Mouse (Mus musculus): ENCODE measurements around the gene Ablim1.

Gene Ablim1

GRCm38 (mm10) chr19:57264296-57264947, 50.3 kb downstream of the Ablim1 start:
- no peak for DNase-seq (ENCODE audit: low read depth, low spot score)

GRCm38 (mm10) chr19:57257801-57258200, 56.9 kb downstream of the Ablim1 start:
- DNase-seq (ENCODE audit: low read depth, low spot score): no peak

DNA sequence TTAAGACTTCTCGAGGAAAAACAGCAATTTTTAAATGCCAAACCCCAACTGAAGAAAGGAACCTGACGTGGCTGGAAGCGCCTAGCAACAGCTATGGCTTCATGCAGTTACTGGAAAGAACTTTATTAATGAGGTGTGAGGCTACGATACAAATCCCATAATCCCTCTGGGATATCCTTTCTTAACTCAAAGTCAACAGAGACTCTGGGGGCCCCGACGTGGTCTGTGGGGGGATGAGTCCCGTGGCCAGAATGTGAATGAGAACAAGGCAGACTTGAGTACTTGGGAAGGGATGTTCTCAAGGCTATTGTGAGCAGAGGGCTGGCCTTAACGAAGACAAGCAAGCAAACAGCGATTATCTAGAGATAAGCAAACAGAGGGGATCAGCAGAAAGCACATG, 58.1 kb downstream of the Ablim1 start:
- DNase-seq (ENCODE audit: low read depth, low spot score): no peak

DNA sequence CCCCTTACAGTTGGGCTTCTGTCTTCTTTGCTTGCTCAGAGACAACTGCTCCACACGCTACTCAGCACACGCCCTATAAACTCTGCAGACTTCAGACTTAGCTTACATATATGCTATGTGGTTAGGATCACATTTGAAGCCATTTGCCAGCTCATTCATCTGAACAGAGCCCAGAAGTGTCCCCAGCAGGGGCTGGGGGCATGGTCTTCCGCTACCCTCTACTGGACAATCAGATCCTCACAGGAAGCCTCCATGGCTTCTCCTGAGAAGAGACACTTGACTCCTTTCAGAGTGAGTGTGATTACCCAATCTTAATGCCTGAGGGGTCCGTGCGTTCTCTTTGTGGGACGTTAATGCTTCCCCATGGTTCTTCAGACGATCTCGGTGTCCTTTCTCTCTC, 59.6 kb downstream of the Ablim1 start:
- DNase-seq (ENCODE audit: low read depth, low spot score): no peak

GRCm38 (mm10) chr19:57252692-57253448, 61.8 kb downstream of the Ablim1 start:
- DNase-seq (ENCODE audit: low read depth, low spot score): no peak

GRCm38 (mm10) chr19:57248781-57249180, 65.9 kb downstream of the Ablim1 start:
- DNase-seq (ENCODE audit: low read depth, low spot score): no peak

- no peak for DNase-seq (ENCODE audit: low read depth, low spot score)
These were observed 67.5 kb downstream of the Ablim1 start for GRCm38 (mm10) chr19:57247221-57247620.

- no peak for DNase-seq (ENCODE audit: low read depth, low spot score)
These were observed 70.4 kb downstream of the Ablim1 start for GRCm38 (mm10) chr19:57244281-57244680.

GRCm38 (mm10) chr19:57243606-57244005, 71.1 kb downstream of the Ablim1 start:
- no peak for DNase-seq (ENCODE audit: low read depth, low spot score)

DNA sequence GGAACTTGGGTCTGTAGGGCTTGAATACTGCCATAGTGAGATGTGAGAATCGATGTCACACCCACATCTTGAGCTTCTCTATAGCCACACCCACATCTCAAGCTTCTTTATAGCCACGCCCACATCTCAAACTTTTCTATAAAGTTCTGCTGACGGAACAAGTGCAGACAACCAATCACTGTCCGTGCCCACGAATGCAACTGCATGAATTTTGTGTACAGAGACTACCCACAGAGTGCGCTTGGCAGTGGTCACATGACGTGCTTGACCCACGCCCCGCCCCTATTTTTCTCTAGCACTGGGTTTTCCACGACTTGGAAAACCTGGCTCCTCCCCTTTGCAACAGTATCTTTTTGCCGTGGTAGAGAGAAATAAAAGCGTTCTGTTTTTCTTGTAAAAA, 71.5 kb downstream of the Ablim1 start:
- peak; percentile 4 for DNase-seq (ENCODE audit: low read depth, low spot score)

DNA sequence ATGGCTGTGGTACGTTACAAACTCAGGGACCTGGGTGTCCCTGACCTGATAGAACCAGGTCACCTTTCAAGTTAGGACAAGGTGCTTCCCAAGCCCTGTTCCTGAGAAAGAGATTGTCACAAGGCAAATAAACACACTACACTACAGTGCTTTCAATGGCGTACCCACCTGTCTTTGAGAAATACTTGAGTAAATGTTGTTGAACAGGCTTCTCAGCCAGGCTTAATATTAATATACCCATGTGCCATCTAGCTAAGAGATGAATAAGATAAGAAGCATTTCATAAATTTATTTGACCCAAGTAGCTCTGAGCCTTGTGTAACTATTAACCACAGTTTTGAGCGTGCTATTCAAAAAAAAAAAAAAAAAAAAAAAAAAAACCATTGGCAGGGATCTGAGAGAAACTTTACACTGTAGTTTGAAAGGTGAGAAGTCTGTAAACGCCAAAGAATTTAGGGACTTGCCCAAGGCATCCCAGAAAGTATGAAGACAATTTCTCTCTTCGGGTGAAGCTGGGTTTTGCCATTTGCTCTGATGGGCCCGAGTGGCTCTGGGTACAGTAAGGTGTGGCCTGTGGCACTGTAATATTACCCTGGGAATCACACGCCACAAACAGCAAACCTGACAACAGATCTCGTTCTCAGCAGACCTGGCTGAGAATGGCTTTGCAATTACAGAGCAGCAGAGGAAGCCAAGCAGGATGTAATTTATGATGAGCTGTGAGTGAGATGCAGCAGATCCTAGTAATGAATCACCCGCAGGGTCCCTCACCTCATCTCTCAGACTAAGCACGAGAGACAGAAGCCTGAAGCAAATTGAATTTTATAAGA, 73.1 kb downstream of the Ablim1 start:
- no peak for DNase-seq (ENCODE audit: low read depth, low spot score)

DNA sequence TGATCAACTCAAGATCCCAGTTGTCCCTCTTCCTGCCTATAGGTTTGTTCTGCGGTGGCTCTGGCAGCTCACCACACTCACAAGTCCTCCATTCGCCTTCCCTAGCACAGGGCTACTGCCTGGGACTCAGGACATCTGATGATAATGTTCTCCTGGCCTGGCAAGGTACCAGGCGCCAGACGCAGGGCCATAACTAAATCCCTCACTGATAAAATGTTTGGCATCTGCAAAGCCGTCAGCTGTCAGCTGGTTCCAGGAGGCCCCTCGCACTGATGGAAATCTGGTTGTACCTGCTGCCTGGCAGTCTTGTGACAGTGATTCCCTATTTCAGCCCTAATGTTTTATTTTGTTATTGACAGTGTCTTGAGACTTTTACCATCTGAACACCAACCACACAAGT, 74.5 kb downstream of the Ablim1 start:
- no peak for DNase-seq (ENCODE audit: low read depth, low spot score)

DNA sequence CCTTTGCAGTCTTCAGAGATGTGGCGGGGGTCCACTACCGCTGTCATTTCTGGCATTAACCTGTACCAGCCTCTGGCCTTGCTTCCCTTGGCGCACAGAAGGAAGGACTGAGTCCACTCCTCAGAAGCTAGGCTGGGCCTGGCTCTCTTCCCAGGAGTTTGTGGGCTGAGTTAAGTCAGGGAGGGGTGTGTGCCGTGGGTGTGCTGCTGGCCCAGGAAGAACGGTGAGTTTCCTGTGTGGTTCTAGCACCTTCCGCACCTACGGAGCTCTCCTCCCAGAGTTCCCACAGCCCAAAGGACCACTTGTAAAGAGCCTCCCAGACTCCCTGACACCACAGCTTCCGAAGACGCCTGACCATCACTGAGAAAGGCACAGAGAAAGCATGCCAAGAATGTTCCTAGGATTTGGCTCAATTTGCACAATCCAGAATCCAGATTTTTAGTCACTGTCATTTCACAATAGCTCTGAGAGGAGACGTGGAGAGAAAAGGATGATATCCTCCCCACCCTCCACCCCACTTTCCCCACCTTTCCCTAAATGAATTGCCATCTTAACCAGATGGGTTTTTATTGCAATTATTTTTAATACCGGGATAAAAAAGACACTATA, 75.4 kb downstream of the Ablim1 start:
- DNase-seq (ENCODE audit: low read depth, low spot score): no peak

GRCm38 (mm10) chr19:57238461-57238860, 76.3 kb downstream of the Ablim1 start:
- DNase-seq (ENCODE audit: low read depth, low spot score): no peak

DNA sequence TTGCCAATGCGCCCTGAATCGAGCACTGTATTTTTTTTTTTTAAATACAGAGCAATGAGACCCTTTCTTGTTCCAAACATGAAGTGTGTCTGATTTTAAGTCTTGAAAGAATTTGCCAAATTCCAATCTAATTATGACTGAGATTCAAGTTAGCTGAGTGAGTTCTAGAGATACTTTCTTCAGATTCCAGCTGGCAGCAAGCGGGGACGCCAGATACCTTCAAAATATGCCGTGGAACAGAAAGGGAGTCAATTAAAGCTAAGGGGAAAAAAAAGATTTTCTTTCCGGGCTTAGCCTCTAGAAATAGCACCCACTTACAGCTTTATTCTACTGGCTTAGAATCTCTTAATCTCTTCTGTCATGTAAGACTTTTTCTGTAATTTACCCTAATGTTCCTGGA, 77.2 kb downstream of the Ablim1 start:
- DNase-seq (ENCODE audit: low read depth, low spot score): no peak

- no peak for DNase-seq (ENCODE audit: low read depth, low spot score)
These were observed 78.1 kb downstream of the Ablim1 start for GRCm38 (mm10) chr19:57236647-57237046.

DNA sequence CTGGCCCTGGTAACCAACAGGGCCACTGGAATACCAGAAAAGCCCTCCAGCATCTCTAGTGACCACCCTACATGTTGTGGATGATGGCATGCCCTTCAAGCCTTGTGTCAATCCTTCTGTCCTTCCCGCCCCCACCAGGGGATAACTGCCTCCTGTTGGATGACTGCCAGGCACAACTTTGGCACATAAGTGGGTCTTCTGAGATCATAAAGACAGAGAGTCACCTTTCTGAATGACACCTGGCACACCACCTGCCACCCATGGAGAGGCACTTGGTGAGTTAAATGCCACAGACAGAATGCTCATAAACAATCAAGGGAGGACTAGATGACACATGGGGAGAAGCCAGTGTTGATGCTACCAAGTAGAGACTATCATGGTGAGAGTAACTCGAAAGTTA, 78.8 kb downstream of the Ablim1 start:
- no peak for DNase-seq (ENCODE audit: low read depth, low spot score)

GRCm38 (mm10) chr19:57230996-57231395, 83.7 kb downstream of the Ablim1 start:
- DNase-seq (ENCODE audit: low read depth, low spot score): no peak

GRCm38 (mm10) chr19:57229161-57229560, 85.6 kb downstream of the Ablim1 start:
- DNase-seq (ENCODE audit: low read depth, low spot score): no peak

GRCm38 (mm10) chr19:57228576-57228975, 86.1 kb downstream of the Ablim1 start:
- no peak for DNase-seq (ENCODE audit: low read depth, low spot score)

DNA sequence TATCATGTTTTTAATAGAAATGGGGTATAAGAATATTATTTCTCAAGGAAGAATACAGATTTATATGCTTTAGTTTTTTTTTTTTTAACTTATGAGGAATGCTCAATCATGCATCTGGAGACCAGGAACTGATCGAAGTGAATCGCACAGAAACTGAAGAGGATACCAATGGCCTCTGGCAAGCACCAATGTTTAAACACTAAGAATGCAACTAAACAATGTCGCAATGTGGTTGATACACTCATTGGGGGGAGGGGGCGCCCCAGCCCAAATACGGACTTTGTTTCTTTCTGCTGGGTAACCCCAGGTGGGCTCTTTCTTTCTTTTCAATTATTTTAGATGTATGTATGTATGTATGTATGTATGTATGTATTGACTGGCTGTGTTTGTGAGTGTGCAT, 90.3 kb downstream of the Ablim1 start:
- DNase-seq (ENCODE audit: low read depth, low spot score): no peak

DNA sequence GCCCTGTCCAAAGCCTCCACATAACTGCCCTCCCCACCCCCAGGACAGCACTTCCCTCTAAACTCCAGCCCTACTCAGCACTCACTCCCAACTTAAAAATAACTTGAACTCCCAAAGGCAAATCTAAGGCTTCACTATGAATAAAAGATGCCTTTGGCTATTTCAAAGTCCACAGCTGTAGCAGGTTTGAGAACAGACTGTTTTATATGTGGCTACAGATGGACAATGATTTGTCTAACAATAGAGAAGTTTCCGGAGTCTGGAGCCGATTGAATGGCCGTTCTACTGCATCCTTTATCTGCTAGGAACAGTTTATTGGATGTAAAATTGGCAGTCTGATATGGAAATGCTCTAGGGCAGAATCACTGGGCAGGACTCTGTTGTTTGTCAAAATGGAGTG, 91.0 kb downstream of the Ablim1 start:
- no peak for DNase-seq (ENCODE audit: low read depth, low spot score)
